Mouse (Mus musculus): ENCODE results near the gene Tex2.

GRCm38 (mm10) chr11:106502159-106502505 is 111.1 kb downstream of the Tex2 start:
- TF ChIP-seq POLR2A (IDR thresholded peaks at IDR 0.05; ENCODE audit: borderline replicate concordance, extremely low read depth, low read depth, low read length) (no peak), CTCF (IDR thresholded peaks at IDR 0.05; ENCODE audit: insufficient read depth, low read length) (no peak)

Measured in lung, adult 2 months (tissue).